Mouse (Mus musculus) brain, embryonic 18.5 days (tissue): ENCODE data around the gene Fxn.

Experiments
- DNase-seq: peaks from one replicate; pipeline ENCODE4 v3.0.0-alpha.2; 2012; ENCODE audit warnings: low read depth, low spot score

The Fxn gene

GRCm38 (mm10) chr19:24280601-24281228 is at the start of gene Fxn:
Gene Fxn, minus strand, starts transcription at chr19:24280605.
- DNase-seq = no peak

GRCm38 (mm10) chr19:24327921-24328320 is 47.5 kb upstream of the Fxn start:
- DNase-seq = no peak

- no peak for DNase-seq
Measured at GRCm38 (mm10) chr19:24326969-24327368, 46.6 kb upstream of the Fxn start.

- no peak for DNase-seq
Measured at GRCm38 (mm10) chr19:24325692-24326091, 45.3 kb upstream of the Fxn start.

- no peak for DNase-seq
Measured at GRCm38 (mm10) chr19:24323841-24324613, 43.6 kb upstream of the Fxn start.

- no peak for DNase-seq
Measured at GRCm38 (mm10) chr19:24321900-24322311, 41.5 kb upstream of the Fxn start.

- DNase-seq = no peak
Measured at GRCm38 (mm10) chr19:24321211-24321899, 41.0 kb upstream of the Fxn start.

GRCm38 (mm10) chr19:24318172-24318571 is 37.8 kb upstream of the Fxn start:
- DNase-seq = no peak

- DNase-seq = no peak
Measured at GRCm38 (mm10) chr19:24317731-24318130, 37.3 kb upstream of the Fxn start.

- peak; percentile 54 for DNase-seq
Measured at GRCm38 (mm10) chr19:24317038-24317591, 36.7 kb upstream of the Fxn start.

- no peak for DNase-seq
Measured at GRCm38 (mm10) chr19:24316060-24316725, 35.8 kb upstream of the Fxn start.

- DNase-seq = no peak
Measured at GRCm38 (mm10) chr19:24315234-24315633, 34.8 kb upstream of the Fxn start.

- DNase-seq = no peak
Measured at GRCm38 (mm10) chr19:24314676-24315075, 34.3 kb upstream of the Fxn start.

GRCm38 (mm10) chr19:24312556-24313342 is 32.3 kb upstream of the Fxn start:
- DNase-seq = no peak

GRCm38 (mm10) chr19:24312046-24312445 is 31.6 kb upstream of the Fxn start:
- no peak for DNase-seq

GRCm38 (mm10) chr19:24308305-24308705 is 27.9 kb upstream of the Fxn start:
- no peak for DNase-seq

- no peak for DNase-seq
Measured at GRCm38 (mm10) chr19:24307271-24308221, 27.1 kb upstream of the Fxn start.

- DNase-seq = no peak
Measured at GRCm38 (mm10) chr19:24306351-24306750, 25.9 kb upstream of the Fxn start.

- DNase-seq = no peak
Measured at GRCm38 (mm10) chr19:24302198-24302597, 21.8 kb upstream of the Fxn start.

GRCm38 (mm10) chr19:24301768-24302148 is 21.4 kb upstream of the Fxn start:
- DNase-seq = no peak
